Mouse (Mus musculus): ENCODE results near the gene Ndufs4.
A peak's percentile ranks its signal among the peaks of the same experiment; 100 is the strongest.

The Ndufs4 gene

GRCm38 (mm10) chr13:114388211-114388965 is at the start of gene Ndufs4:
Ndufs4 (minus strand) TSS chr13:114388258.
- DNase-seq (ENCODE audit: low read depth, low spot score), result no peak

- no peak for DNase-seq (ENCODE audit: low read depth, low spot score)
These were observed 44.4 kb upstream of the Ndufs4 start for GRCm38 (mm10) chr13:114432491-114432890.

- no peak for DNase-seq (ENCODE audit: low read depth, low spot score)
These were observed 37.2 kb upstream of the Ndufs4 start for GRCm38 (mm10) chr13:114425230-114425629.

GRCm38 (mm10) chr13:114420235-114420634 is 32.2 kb upstream of the Ndufs4 start:
- DNase-seq (ENCODE audit: low read depth, low spot score), result no peak

- no peak for DNase-seq (ENCODE audit: low read depth, low spot score)
These were observed 31.3 kb upstream of the Ndufs4 start for GRCm38 (mm10) chr13:114419364-114419763.

GRCm38 (mm10) chr13:114412326-114412725 is 24.3 kb upstream of the Ndufs4 start:
- DNase-seq (ENCODE audit: low read depth, low spot score), result no peak

- DNase-seq (ENCODE audit: low read depth, low spot score), result no peak
These were observed 18.8 kb upstream of the Ndufs4 start for GRCm38 (mm10) chr13:114406866-114407265.

GRCm38 (mm10) chr13:114406424-114406823 is 18.4 kb upstream of the Ndufs4 start:
- no peak for DNase-seq (ENCODE audit: low read depth, low spot score)

- DNase-seq (ENCODE audit: low read depth, low spot score), result no peak
These were observed 17.1 kb upstream of the Ndufs4 start for GRCm38 (mm10) chr13:114405100-114405715.

GRCm38 (mm10) chr13:114398906-114399305 is 10.8 kb upstream of the Ndufs4 start:
- no peak for DNase-seq (ENCODE audit: low read depth, low spot score)

GRCm38 (mm10) chr13:114397281-114397680 is 9.2 kb upstream of the Ndufs4 start:
- DNase-seq (ENCODE audit: low read depth, low spot score), result no peak

GRCm38 (mm10) chr13:114396863-114397262 is 8.8 kb upstream of the Ndufs4 start:
- no peak for DNase-seq (ENCODE audit: low read depth, low spot score)

GRCm38 (mm10) chr13:114394784-114395183 is 6.7 kb upstream of the Ndufs4 start:
- no peak for DNase-seq (ENCODE audit: low read depth, low spot score)

- DNase-seq (ENCODE audit: low read depth, low spot score), result no peak
These were observed 4.4 kb upstream of the Ndufs4 start for GRCm38 (mm10) chr13:114392501-114392900.

GRCm38 (mm10) chr13:114387521-114388171 is 412 bp downstream of the Ndufs4 start:
- DNase-seq (ENCODE audit: low read depth, low spot score), result peak; percentile 81

- no peak for DNase-seq (ENCODE audit: low read depth, low spot score)
These were observed 977 bp downstream of the Ndufs4 start for GRCm38 (mm10) chr13:114387074-114387487.

GRCm38 (mm10) chr13:114376511-114376910 is 11.5 kb downstream of the Ndufs4 start:
- no peak for DNase-seq (ENCODE audit: low read depth, low spot score)

GRCm38 (mm10) chr13:114362086-114362485 is 26.0 kb downstream of the Ndufs4 start:
- no peak for DNase-seq (ENCODE audit: low read depth, low spot score)

- DNase-seq (ENCODE audit: low read depth, low spot score), result no peak
These were observed 36.6 kb downstream of the Ndufs4 start for GRCm38 (mm10) chr13:114351321-114351946.

GRCm38 (mm10) chr13:114344979-114345712 is 42.9 kb downstream of the Ndufs4 start:
- DNase-seq (ENCODE audit: low read depth, low spot score), result no peak

- DNase-seq (ENCODE audit: low read depth, low spot score), result no peak
These were observed 43.7 kb downstream of the Ndufs4 start for GRCm38 (mm10) chr13:114344220-114344973.
